ENCODE assay signal across 8 mouse cellular contexts in the genomic region with DNA sequence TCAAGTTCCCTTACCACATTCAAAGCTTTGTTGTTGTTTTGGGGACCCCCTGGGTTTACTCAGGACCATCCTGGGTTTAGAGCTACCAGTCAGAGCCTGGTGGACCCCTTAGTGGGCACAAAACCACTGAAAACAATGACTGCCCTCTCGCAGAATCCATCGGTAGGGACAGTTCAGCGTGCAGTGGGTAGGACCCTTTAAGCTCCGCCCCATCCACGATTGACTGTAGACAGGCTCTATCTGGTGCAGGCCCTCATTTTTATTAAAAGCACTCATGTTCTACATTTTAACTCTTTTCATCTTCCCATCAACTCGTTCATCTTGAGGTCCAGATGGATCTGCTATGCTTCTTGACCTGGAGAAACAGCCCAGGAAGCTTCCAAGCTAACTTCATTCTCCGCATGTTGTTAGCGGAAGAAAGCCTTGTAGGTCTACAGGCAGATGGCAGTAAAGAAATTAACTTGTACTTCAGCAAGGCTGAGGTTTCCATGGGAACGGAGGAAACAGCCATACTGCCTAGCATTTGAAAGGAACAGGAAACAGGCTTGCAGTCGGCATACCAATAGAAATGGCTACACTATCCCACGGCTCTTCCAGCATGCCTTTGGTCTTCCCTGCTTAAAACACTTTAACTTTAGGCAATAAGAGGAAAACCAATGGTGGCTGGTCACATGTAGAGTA. TPM values are rescaled to one million over a fixed set of nuclear protein-coding genes. Genes with fewer than 3 reads are reported as not detected.
DNase-seq lines count a peak whose midpoint lies in the region; ATAC-seq and TF ChIP-seq lines count a peak whose summit lies in the region.

No protein-coding gene starts in this region.

- no peak overlapping the region for H3K27ac ChIP-seq in lung, embryonic 16.5 days (ENCODE audit: low read length)
- no peak overlapping the region for H3K27ac ChIP-seq in embryonic facial prominence, embryonic 14.5 days (replicated peaks; ENCODE audit: low read depth, low read length)
- H3K27ac ChIP-seq in intestine, postnatal 0 days (ENCODE audit: low read depth, low read length), result no peak overlapping the region

- H3K4me1 ChIP-seq in lung, embryonic 16.5 days (replicated peaks; ENCODE audit: control insufficient read depth, insufficient read depth, low read length), result 0 out of 2 replicates have a peak, but pooled peaks cover 4% of the 10 kb centered on the region
- H3K4me1 ChIP-seq in embryonic facial prominence, embryonic 14.5 days (ENCODE audit: control insufficient read depth, insufficient read depth, low read length), result no peaks in the 10 kb centered on the region
- no peaks in the 10 kb centered on the region for H3K4me1 ChIP-seq in intestine, postnatal 0 days (replicated peaks; ENCODE audit: control insufficient read depth, insufficient read depth, low read length)

- 48% methylated on average over 11 of the region's 11 CpGs for WGBS in lung, embryonic 16.5 days
- WGBS in embryonic facial prominence, embryonic 14.5 days, result 45% methylated on average over 11 of the region's 11 CpGs
- 55% methylated on average over 11 of the region's 11 CpGs for WGBS in intestine, postnatal 0 days

- no peak overlapping the region for H3K4me3 ChIP-seq in lung, embryonic 16.5 days (ENCODE audit: low read length)
- no peak overlapping the region for H3K4me3 ChIP-seq in embryonic facial prominence, embryonic 14.5 days (ENCODE audit: low read depth, low read length)
- H3K4me3 ChIP-seq in intestine, postnatal 0 days (ENCODE audit: low read depth, low read length), result no peak overlapping the region

- no peaks in the 10 kb centered on the region for H3K9me3 ChIP-seq in lung, embryonic 16.5 days (ENCODE audit: control insufficient read depth, low read length)
- H3K9me3 ChIP-seq in embryonic facial prominence, embryonic 14.5 days (ENCODE audit: control insufficient read depth, low read length), result no peaks in the 10 kb centered on the region
- H3K9me3 ChIP-seq in intestine, postnatal 0 days (ENCODE audit: control insufficient read depth), result no peaks in the 10 kb centered on the region

- peak; percentile 66; the same call in 1 of the 2 replicates for ATAC-seq in lung, embryonic 16.5 days (ENCODE audit: low read depth)
- ATAC-seq in embryonic facial prominence, embryonic 14.5 days (ENCODE audit: low read depth), result peak; percentile 77; the same call in 1 of the 2 replicates
- no peak for ATAC-seq in intestine, postnatal 0 days

- no peaks in the 10 kb centered on the region for H3K27me3 ChIP-seq in lung, embryonic 16.5 days (ENCODE audit: control insufficient read depth, insufficient read depth, low read depth, low read length)
- no peaks in the 10 kb centered on the region for H3K27me3 ChIP-seq in embryonic facial prominence, embryonic 14.5 days (replicated peaks; ENCODE audit: control insufficient read depth, insufficient read depth, low read length)
- no peaks in the 10 kb centered on the region for H3K27me3 ChIP-seq in intestine, postnatal 0 days (replicated peaks; ENCODE audit: control insufficient read depth, insufficient read depth, low read length)

- intact Hi-C loops in left cerebral cortex, postnatal 4 days (cut with DNase I), result no loop called here

- DNase-seq in lung, postnatal 4 days, result no peak
- peak; percentile 90 for DNase-seq in embryonic facial prominence, embryonic 14.5 days (ENCODE audit: low spot score)
- DNase-seq in left cerebral cortex, postnatal 4 days, result peak; percentile 46
- peak; percentile 62 to 75 for DNase-seq in right cerebral cortex, postnatal 36 days (ENCODE audit: low spot score in 2 of 2)
- DNase-seq in testis, postnatal 10 days (ENCODE audit: low spot score), result no peak
- no peak for DNase-seq in gastrocnemius, adult 8-10 months (ENCODE audit: low spot score in 2 of 2)

- no peaks in the 10 kb centered on the region for H3K36me3 ChIP-seq in lung, embryonic 16.5 days (ENCODE audit: control insufficient read depth, insufficient read depth, low read length)
- no peaks in the 10 kb centered on the region for H3K36me3 ChIP-seq in embryonic facial prominence, embryonic 14.5 days (ENCODE audit: control insufficient read depth, insufficient read depth, low read length)
- no peaks in the 10 kb centered on the region for H3K36me3 ChIP-seq in intestine, postnatal 0 days (ENCODE audit: control insufficient read depth, insufficient read depth)

- no peak overlapping the region for H3K4me2 ChIP-seq in lung, embryonic 16.5 days (ENCODE audit: low read depth, low read length)
- H3K4me2 ChIP-seq in embryonic facial prominence, embryonic 14.5 days (ENCODE audit: low read depth, low read length), result no peak overlapping the region
- H3K4me2 ChIP-seq in intestine, postnatal 0 days (replicated peaks; ENCODE audit: low read depth), result no peak overlapping the region

- H3K9ac ChIP-seq in lung, embryonic 16.5 days (ENCODE audit: low read length), result no peak overlapping the region
- no peak overlapping the region for H3K9ac ChIP-seq in embryonic facial prominence, embryonic 14.5 days (ENCODE audit: low read depth, low read length)
- no peak overlapping the region for H3K9ac ChIP-seq in intestine, postnatal 0 days (ENCODE audit: low read depth, low read length)

- peak; percentile 45 for TF ChIP-seq CTCF in intestine, postnatal 0 days (IDR thresholded peaks at IDR 0.05; ENCODE audit: low read depth)

RNA-seq across cellular contexts. Expression of a gene that starts 14.9 kb away (rescaled TPM):
- polyA plus RNA-seq in lung, embryonic 16.5 days (2015; fragmentation: Nextera tagmentation; extraction: Ambion mirVana), result 97.4 and 109 TPM in 2 replicates
- 70.5 and 71.1 TPM in 2 replicates for polyA plus RNA-seq in embryonic facial prominence, embryonic 14.5 days (2014; fragmentation: Nextera tagmentation; extraction: Ambion mirVana)
- polyA plus RNA-seq in intestine, postnatal 0 days (2015; fragmentation: Nextera tagmentation; extraction: Ambion mirVana), result 6.7 and 7.7 TPM in 2 replicates
- total RNA-seq in left cerebral cortex, postnatal 4 days (2021), result 100 to 1,000 TPM; 203 to 223 TPM
- 100 to 1,000 TPM; 110 to 128 (median 121) TPM for total RNA-seq in gastrocnemius, adult 8-10 months (2022)

RNA-seq across cellular contexts. Expression of a gene that starts 54.9 kb away (rescaled TPM):
- polyA plus RNA-seq in lung, embryonic 16.5 days (2015; fragmentation: Nextera tagmentation; extraction: Ambion mirVana), result 59.2 and 62.0 TPM in 2 replicates
- 142 TPM in 2 replicates for polyA plus RNA-seq in embryonic facial prominence, embryonic 14.5 days (2014; fragmentation: Nextera tagmentation; extraction: Ambion mirVana)
- polyA plus RNA-seq in intestine, postnatal 0 days (2015; fragmentation: Nextera tagmentation; extraction: Ambion mirVana), result 70.3 and 73.4 TPM in 2 replicates
- total RNA-seq in left cerebral cortex, postnatal 4 days (2021), result 1,000 to 10,000 TPM; 1,371 to 1,423 TPM
- 1 to 10 TPM; 4.5 to 9.3 (median 5.2) TPM for total RNA-seq in gastrocnemius, adult 8-10 months (2022)

Comparison
In these comparisons a context has a peak if more than half of its experiments do, and no peak if none do; other contexts are left out.
1. DNase-seq: peak in embryonic facial prominence, embryonic 14.5 days (single experiment), left cerebral cortex, postnatal 4 days (single experiment) and right cerebral cortex, postnatal 36 days (2 of 2); none in lung, postnatal 4 days (0 of 2), testis, postnatal 10 days (single experiment) and gastrocnemius, adult 8-10 months (0 of 2).